Mouse (Mus musculus) adrenal gland, adult 2 months (tissue): ENCODE results near the gene Nfyc. TPM values are rescaled to one million over a fixed set of nuclear protein-coding genes. Genes with fewer than 3 reads are reported as not detected.

ENCODE experiments used
- DNase-seq: peaks from one replicate; pipeline ENCODE4 v3.0.0; 2021
- polyA plus RNA-seq: library from polyadenylated mRNA; depleted of rRNA; stranded (reverse); fragments of >200 nt; gene quantifications from 2 replicates; pipeline ENCODE4 v1.2.3, GENCODE M21; 2012
- total RNA-seq, 2 experiments: library from RNA; stranded (reverse); gene quantifications; 2 replicates each; pipeline ENCODE4 v1.2.3; 2021

Nfyc gene
- total and polyA plus RNA-seq, 3 experiments = 43.0 to 171 (median 59.0) TPM

GRCm38 (mm10) chr4:120825577-120826326, 5.6 kb downstream of the Nfyc start:
- DNase-seq = peak; percentile 98

GRCm38 (mm10) chr4:120825100-120825553, 6.2 kb downstream of the Nfyc start:
- DNase-seq = peak; percentile 98

DNA sequence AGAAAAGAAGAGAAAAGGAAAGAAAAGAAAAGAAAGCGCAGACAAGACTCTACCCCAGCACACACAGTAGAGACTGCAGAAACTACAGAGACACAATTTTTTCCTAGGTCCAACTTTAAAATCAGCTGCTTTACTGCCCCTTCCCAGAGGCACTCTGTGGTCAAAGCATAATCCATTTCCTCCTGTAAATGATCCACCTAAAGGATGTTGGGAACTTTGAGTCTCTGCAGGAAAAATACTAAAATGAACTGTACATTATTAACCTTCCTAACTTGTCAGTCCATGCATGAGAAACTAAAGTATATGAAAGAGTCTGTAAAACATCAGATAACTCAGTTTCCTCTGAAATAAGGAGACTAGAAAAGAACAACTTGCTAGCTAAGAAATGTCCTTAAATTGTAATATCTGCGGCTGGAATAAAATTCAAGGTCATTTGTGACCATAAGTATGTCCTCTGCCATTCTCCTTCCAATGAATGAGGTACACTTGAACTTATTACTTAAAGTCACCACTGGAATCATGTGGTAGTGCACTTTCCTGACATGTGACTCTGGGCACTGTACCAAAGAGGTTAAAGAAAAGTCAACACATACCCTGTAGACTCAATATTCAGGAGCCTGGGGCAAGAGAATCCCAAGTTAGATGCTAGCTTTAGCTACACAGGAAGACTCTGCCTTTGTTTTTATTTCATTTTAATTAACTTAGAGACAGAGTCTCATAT, 9.0 kb downstream of the Nfyc start:
- DNase-seq = no peak

GRCm38 (mm10) chr4:120819871-120820270, 11.5 kb downstream of the Nfyc start:
- no peak for DNase-seq

DNA sequence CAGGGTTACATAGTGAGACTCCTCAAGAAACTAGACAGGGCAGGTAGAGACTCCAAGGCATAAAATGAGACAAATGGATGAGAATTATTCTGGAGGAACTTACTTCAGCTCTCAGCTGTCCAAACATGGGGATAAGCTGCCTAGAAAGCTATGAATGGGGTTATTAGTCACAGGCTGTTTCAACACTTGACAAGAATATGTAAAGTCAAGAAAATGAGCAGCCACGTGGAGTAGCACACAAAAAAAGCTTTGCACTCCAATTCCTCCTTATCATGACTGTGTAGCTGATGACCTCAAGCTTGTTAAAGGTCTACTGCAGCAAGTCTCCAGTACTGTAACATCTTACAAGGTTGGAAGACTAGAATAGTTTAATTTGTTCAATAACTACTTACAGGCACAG, 12.1 kb downstream of the Nfyc start:
- no peak for DNase-seq

GRCm38 (mm10) chr4:120817951-120818350, 13.4 kb downstream of the Nfyc start:
- no peak for DNase-seq

GRCm38 (mm10) chr4:120817002-120817774, 14.2 kb downstream of the Nfyc start:
- peak; percentile 66 for DNase-seq

DNA sequence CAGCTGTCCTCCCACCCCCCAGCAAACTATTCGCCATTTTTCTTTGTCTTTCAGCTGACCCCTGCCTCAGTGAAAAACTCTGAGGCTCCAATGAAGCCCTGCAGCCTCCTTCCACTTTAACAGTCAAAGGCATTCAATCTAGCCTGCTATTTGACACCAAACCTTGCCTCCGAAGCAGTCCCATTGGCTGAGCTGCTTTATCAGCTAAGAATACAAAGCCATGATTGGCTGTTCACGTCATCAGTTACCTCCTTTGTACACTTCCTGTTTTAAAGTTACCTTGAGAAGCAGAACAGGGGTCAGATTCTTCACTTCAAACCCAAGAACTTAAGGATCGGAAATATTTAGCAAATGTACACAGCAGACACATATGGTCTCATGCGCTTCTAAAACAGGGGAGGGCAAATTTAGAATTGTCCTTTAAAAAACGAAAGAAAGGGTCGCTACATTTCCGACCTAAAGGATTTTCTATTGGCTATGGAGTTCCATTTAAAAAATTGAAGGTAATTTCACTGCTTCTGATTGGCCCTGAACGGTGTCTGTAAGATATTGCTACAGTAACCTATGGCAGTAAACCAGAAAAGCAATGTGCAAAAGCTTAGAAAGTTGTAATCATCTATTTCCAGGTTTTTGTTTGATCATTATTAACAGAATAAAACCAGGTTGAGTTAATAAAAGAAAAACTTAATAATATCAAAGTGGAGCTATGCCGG, 15.6 kb downstream of the Nfyc start:
- peak; percentile 89 for DNase-seq

- DNase-seq = no peak
Measured at GRCm38 (mm10) chr4:120815163-120815562, 16.2 kb downstream of the Nfyc start.

- DNase-seq = peak; percentile 76
Measured at GRCm38 (mm10) chr4:120814171-120814570, 17.2 kb downstream of the Nfyc start.

DNA sequence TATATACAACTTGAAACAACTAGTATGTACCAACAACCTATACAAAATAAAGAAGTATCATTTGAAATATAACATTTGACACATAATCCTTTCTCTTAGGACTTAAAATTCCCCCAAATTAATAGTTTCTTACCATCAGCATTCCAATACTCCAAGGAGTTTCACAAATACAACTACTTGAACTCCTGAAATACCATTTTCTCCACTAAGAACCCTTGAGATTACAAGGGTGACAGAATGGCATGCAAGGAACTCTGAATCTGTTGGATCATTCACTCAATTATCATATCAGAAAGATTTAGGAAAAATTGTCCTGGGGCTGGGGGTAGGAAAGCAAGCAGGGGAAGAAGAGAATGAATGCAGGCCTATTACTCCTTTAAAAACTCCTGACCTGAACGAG, 17.6 kb downstream of the Nfyc start:
- no peak for DNase-seq

DNA sequence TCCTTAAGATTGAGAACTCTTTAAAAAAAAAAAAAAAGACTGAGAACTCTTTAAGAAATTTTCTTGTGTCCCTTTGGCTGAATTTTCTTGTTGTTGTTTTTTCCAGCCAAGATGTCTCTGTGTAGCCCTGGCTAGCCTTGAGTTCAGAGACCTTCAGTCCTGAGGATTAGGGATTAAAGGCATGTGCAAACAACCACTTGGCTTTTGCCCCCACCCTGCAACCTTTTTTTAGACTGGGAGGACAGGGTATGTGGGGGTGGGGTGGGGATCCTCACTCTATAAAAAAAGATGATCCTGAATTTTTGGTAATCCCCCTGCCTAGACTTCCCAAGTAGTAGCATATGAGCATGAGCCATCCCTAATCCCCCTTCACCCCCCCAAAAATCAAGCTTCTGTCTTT, 25.6 kb downstream of the Nfyc start:
- DNase-seq = no peak

DNA sequence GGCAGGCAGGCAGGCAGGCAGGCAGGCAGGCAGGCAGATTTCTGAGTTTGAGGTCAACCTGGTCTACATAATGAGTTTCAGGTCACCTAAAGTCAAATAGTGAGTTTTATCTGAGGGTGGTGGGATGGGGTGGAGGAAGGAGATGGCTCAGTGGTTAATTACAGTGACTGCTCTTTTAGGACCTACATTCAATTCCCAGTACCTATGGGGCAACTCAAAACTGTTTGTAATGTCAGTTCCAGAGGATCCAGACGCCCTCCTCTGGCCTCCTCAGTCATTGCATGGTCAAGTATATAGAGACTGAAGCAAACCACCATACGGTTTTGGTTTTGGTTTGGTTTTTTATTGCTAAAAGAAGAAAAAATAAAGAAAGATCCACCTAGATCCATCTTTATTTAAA, 29.9 kb downstream of the Nfyc start:
- no peak for DNase-seq

DNA sequence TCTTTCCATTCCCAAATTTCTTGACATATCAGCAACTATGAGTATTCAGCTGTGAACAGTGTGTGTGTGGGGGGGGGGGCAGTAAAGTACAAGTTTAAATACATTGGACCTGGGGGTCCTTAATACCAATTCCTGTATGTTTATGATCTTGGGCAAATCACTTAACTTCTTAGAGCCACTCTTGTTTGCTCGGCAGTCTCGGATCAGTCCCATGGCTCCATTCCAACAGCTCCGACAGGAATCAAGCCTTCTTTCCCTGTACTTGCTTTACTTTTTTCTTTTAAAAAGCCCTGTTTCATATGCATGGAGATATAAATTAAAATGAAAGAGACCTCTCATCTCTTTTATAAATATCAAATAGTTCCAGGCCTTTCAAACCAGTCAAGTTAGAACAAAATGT, 30.7 kb downstream of the Nfyc start:
- no peak for DNase-seq

- peak; percentile 49 for DNase-seq
Measured at GRCm38 (mm10) chr4:120799680-120800166, 31.6 kb downstream of the Nfyc start.

DNA sequence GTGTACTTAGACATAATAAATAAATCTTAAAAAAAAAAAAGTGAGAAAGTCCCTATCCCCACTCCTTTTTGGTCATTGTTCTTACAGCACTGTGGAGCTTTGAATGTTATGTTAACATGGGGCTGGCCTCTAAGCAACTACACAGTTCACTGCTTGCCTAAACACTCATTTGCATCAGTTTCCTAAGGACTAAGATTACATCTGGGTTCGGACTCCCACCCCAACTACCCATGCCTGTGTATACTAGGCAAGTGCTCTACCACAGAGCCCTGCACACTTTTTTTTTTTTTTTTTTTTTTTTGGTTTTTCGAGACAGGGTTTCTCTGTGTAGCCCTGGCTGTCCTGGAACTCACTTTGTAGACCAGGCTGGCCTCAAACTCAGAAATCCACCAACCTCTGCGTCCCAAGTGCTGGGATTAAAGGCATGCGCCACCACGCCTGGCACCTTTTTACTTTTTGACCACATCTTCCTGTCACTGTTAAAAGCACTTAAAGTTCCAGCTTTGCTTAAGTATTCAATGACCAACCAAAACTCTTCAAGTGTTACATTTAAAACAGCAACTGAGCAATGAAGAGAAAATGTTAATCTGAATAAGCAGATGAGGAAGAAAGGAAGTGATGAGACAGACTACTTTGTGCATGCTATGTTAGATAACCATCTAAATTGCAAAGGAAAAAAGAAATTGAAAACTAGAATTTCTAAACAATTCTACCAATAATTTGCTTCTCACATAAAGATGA, 33.2 kb downstream of the Nfyc start:
- DNase-seq = no peak

DNA sequence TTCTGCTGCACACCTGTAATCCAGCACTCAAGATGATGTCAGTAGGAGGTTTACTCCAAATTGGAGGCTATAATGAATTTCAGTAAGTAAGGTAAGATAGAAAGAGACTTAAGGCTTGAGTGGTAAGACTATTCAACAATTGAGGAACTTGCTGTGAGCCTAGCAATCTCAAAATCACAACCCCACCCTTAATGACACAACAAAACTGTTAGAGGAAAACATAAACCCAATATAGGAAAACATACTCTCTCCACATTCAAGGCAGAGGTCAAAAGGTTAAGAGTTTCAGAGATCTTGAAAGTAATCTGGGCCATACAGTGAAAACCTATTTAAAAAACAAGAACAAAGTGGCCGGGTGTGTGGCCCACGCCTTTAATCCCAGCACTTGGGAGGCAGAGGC, 34.7 kb downstream of the Nfyc start:
- DNase-seq = no peak

DNA sequence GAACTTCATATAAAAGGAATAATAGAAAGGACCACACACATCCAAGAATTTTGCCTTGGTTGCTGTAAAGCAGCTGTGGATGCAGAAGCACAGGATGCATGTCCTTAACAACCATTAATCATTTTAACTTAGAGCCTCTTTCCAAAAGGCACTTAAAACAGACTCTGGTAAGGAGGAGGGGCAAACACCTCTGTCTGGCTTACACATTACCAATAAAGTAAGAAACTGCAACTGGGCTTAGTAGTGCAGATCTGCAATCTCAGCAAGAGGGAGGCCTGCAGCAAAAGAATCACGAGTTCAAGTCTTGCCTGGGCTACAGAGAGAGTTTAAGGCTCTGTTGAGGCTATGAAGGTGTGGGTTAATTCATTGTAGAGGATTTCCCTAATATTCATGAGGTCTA, 35.7 kb downstream of the Nfyc start:
- DNase-seq = no peak

GRCm38 (mm10) chr4:120792918-120793317, 38.5 kb downstream of the Nfyc start:
- no peak for DNase-seq

DNA sequence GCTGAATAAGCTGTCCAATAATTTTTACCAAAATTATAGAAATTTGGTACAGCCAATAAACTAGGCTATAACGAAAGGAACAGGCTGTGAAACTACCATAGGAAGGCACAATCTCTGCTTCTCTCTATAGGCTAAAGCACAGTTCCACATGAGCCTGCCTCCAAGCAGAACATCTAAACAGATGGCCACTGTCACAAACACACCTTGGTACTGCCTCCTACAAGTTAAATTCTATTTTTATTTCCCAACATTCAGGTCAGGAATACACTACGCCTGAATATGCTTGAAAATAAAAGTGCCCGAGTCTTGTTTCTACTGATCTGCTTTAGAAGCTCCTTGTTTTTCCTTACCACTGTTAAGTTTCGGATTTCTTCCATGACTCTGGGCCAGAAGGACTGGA, 41.3 kb downstream of the Nfyc start:
- no peak for DNase-seq

- DNase-seq = no peak
Measured at GRCm38 (mm10) chr4:120755801-120756200, 75.6 kb downstream of the Nfyc start.
